Mouse (Mus musculus): ENCODE measurements at regions not wholly inside any gene's neighbourhood (a gene's known extent, or its start where the extent isn't known, plus 50 kb on each side); places are given as distances from the start of the nearest gene placed in this dataset.
A peak's percentile ranks its signal among the peaks of the same experiment; 100 is the strongest.

- H3K4me1 ChIP-seq, result peaks cover 54% of the 10 kb centered on the region
- WGBS, result 46% methylated on average over 20 of the region's 20 CpGs
- DNase-seq (ENCODE audit: low spot score), result peak; percentile 49
- H3K27ac ChIP-seq (replicated peaks), result peak overlapping the region; percentile 74
- H3K27me3 ChIP-seq (ENCODE audit: low read depth, poor library complexity, severe bottlenecking), result no peaks in the 10 kb centered on the region; the same call in 1 of the 2 replicates
- no peaks in the 10 kb centered on the region for H3K9me3 ChIP-seq (replicated peaks)
- no peaks in the 10 kb centered on the region for H3K36me3 ChIP-seq
- no peak overlapping the region for H3K4me3 ChIP-seq
These were observed 67.6 kb upstream of the Noct start for GRCm38 (mm10) chr3:51156386-51157290.

- peak overlapping the region; percentile 74 for H3K27ac ChIP-seq (replicated peaks)
- no peaks in the 10 kb centered on the region; the same call in 1 of the 2 replicates for H3K27me3 ChIP-seq (ENCODE audit: low read depth, poor library complexity, severe bottlenecking)
- no peak for DNase-seq (ENCODE audit: low spot score)
- no peaks in the 10 kb centered on the region for H3K9me3 ChIP-seq (replicated peaks)
- H3K4me3 ChIP-seq, result no peak overlapping the region
- 28% methylated on average over 4 of the region's 4 CpGs for WGBS
- peaks cover 54% of the 10 kb centered on the region for H3K4me1 ChIP-seq
- H3K36me3 ChIP-seq, result no peaks in the 10 kb centered on the region
These were observed 67.0 kb upstream of the Noct start for GRCm38 (mm10) chr3:51157291-51157650.

DNA sequence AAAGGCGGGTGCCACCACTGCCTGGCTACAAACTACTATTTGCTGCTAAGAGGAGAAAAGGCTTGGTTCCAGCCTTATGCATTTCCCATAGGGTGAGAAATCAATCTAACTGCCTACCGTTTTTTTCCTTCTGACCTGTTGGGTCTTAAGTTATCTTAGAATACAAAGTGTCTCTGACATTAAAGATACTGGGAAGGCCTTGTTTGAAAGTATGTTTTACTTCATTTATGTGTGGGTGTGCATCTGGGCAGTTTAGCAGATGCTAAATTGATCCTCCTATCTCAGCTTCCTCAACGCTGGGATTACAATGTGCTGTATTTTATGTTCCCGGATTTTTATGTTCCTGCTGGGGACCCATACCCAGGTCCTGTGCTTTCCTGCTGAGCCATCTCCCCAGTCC is 65.8 kb upstream of the Noct start:
- no peak overlapping the region for H3K4me3 ChIP-seq
- H3K36me3 ChIP-seq, result no peaks in the 10 kb centered on the region
- no peak for DNase-seq (ENCODE audit: low spot score)
- H3K9me3 ChIP-seq (replicated peaks), result no peaks in the 10 kb centered on the region
- H3K27me3 ChIP-seq (ENCODE audit: low read depth, poor library complexity, severe bottlenecking), result no peaks in the 10 kb centered on the region; the same call in 1 of the 2 replicates
- H3K4me1 ChIP-seq, result peaks cover 54% of the 10 kb centered on the region
- no peak overlapping the region for H3K27ac ChIP-seq (replicated peaks)
- WGBS, result 69% methylated on average over 4 of the region's 4 CpGs

GRCm38 (mm10) chr3:51159322-51159721 is 64.9 kb upstream of the Noct start:
- H3K27ac ChIP-seq (replicated peaks), result peak overlapping the region; percentile 33; the same call in 1 of the 2 replicates
- no peaks in the 10 kb centered on the region; the same call in 1 of the 2 replicates for H3K27me3 ChIP-seq (ENCODE audit: low read depth, poor library complexity, severe bottlenecking)

GRCm38 (mm10) chr3:51159881-51160280 is 64.4 kb upstream of the Noct start:
- no peak for DNase-seq (ENCODE audit: low spot score)
- H3K36me3 ChIP-seq, result no peaks in the 10 kb centered on the region
- H3K4me3 ChIP-seq, result no peak overlapping the region
- peaks cover 47% of the 10 kb centered on the region for H3K4me1 ChIP-seq
- peak overlapping the region; percentile 33; the same call in 1 of the 2 replicates for H3K27ac ChIP-seq (replicated peaks)
- WGBS, result 68% methylated on average over 9 of the region's 9 CpGs
- no peaks in the 10 kb centered on the region for H3K9me3 ChIP-seq (replicated peaks)
- no peaks in the 10 kb centered on the region; the same call in 1 of the 2 replicates for H3K27me3 ChIP-seq (ENCODE audit: low read depth, poor library complexity, severe bottlenecking)

More at GRCm38 (mm10) chr3:51159322-51159721, 64.9 kb upstream of the Noct start:
- no peaks in the 10 kb centered on the region for H3K36me3 ChIP-seq
- WGBS, result 22% methylated on average over 4 of the region's 4 CpGs
- DNase-seq (ENCODE audit: low spot score), result peak; percentile 39
- no peaks in the 10 kb centered on the region for H3K9me3 ChIP-seq (replicated peaks)
- no peak overlapping the region for H3K4me3 ChIP-seq
- H3K4me1 ChIP-seq, result peaks cover 50% of the 10 kb centered on the region

DNA sequence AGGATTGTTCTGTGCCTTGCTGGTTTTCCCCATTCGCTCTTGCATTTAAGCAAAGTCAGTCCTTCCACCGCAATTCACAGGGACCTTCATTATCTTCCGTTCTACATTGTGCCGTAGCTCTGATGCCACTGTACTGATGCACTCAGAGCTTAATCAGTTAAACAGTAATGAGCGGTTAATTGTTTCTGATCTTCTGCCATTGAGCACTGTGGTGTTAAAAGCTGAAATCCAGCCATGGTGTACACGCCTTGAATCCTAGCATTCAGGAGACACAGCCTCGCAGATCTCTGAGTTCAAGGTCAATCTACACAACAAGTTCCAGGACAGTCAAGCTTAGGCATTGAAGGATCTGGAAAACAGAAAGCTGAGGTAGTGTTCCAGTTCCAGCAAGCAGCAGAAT is 63.6 kb upstream of the Noct start:
- Histone ChIP-seq H3K4me1 (peaks cover 44% of the 10 kb centered on the region), H3K9me3 (replicated peaks) (no peaks in the 10 kb centered on the region), H3K27ac (replicated peaks) (0 out of 2 replicates have a peak overlapping the region, but pooled peaks have one; percentile 33), H3K36me3 (no peaks in the 10 kb centered on the region), H3K4me3 (no peak overlapping the region), H3K27me3 (ENCODE audit: low read depth, poor library complexity, severe bottlenecking) (no peaks in the 10 kb centered on the region; the same call in 1 of the 2 replicates)
- 89% methylated on average over 7 of the region's 7 CpGs for WGBS
- DNase-seq (ENCODE audit: low spot score), result no peak

DNA sequence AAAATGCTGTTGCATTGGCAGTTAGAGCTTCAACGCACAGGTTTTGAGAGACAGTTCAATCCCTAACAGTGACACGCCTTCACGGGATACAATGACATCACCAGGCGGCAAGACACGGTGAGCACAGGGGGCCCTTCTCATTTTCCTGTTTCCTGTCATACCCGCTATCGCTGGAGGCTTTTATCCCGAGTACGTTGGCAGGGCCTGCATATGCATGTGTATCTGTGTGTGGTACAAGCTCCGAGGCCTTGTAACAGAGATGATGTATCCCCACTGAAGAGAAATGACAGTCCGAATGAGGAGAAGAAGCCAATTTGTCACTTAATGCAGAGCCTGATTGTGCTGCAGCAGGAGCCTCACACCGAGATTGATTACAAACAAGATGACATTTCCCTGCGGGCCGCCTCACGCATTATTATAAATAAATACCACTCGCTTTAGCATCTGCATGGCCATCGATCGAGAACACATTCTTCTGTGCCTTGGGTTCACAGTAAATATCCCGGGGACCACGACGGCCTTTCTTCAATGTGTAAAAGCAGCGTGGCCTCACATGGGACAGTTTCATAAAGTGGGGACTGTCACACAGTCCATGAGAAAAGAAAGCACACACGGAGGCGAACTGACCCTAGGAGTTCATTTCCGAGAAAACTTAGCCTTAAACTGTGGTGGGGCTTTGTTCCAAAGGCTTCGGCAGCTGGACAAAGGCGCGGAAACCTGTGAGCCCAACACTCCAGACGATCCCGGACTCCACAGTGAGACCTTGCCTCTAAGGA is 54.9 kb upstream of the Noct start:
- 0 out of 2 replicates have a peak, but pooled peaks cover 4% of the 10 kb centered on the region for H3K4me1 ChIP-seq
- 86% methylated on average over 30 of the region's 30 CpGs for WGBS
- H3K36me3 ChIP-seq, result no peaks in the 10 kb centered on the region
- H3K27ac ChIP-seq (replicated peaks), result peak overlapping the region; percentile 14; the same call in 1 of the 2 replicates
- H3K9me3 ChIP-seq (replicated peaks), result no peaks in the 10 kb centered on the region
- no peak overlapping the region for H3K4me3 ChIP-seq
- H3K27me3 ChIP-seq (ENCODE audit: low read depth, poor library complexity, severe bottlenecking), result no peaks in the 10 kb centered on the region
- no peak for DNase-seq (ENCODE audit: low spot score)

- DNase-seq (ENCODE audit: low spot score), result peak; percentile 81
- 33% methylated on average over 19 of the region's 19 CpGs for WGBS
These were observed 53.9 kb upstream of the Noct start for GRCm38 (mm10) chr3:51170225-51170852.

More at GRCm38 (mm10) chr3:51170225-51170852, 53.9 kb upstream of the Noct start:
- no peak overlapping the region for H3K27ac ChIP-seq (replicated peaks)
- no peaks in the 10 kb centered on the region for H3K36me3 ChIP-seq
- H3K27me3 ChIP-seq (ENCODE audit: low read depth, poor library complexity, severe bottlenecking), result no peaks in the 10 kb centered on the region
- 0 out of 2 replicates have a peak, but pooled peaks cover 4% of the 10 kb centered on the region for H3K4me1 ChIP-seq
- no peaks in the 10 kb centered on the region for H3K9me3 ChIP-seq (replicated peaks)
- H3K4me3 ChIP-seq, result no peak overlapping the region
